Mouse (Mus musculus) bone marrow, adult 2 months (tissue): ENCODE results near the gene Tpi1.

Source experiments
- CTCF ChIP-seq: fragments of 200-500 bp; IDR thresholded peaks from 2 replicates; pipeline ENCODE4 v1.5.1; 2011; ENCODE audit warnings: low read length, control low read depth; ENCODE audit not compliant: control insufficient read depth, insufficient read depth
- POLR2A ChIP-seq: fragments of 200-500 bp; IDR thresholded peaks from 2 replicates; pipeline ENCODE4 v1.6.1; 2011; ENCODE audit warnings: low read depth, mild to moderate bottlenecking, control low read depth, low read length, borderline replicate concordance; ENCODE audit not compliant: control insufficient read depth

DNA sequence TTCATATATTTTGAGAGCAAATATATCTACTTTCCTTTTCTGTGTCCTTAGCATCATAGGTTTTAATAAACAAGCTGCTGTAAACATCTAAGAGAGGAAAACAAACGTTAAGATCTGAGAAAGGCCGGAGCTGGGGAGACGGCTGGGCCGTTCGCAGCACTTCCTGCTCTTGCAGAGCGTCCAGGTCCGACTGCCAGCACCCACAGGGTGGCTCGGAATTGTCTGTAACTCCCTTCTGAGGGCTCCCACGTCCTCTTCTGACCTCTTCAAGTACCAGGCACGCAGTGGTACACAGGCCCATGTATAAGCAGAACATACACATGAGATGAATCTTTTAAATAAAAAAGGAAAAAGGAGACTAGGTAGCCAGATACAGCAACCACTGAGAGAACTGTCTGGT, 26.4 kb downstream of the Tpi1 start:
- TF ChIP-seq CTCF (no peak), POLR2A (no peak)
